Mouse (Mus musculus): ENCODE data around the gene Atl1. TPM values are rescaled to one million over a fixed set of nuclear protein-coding genes. Genes with fewer than 3 reads are reported as not detected.

Gene Atl1
- polyA plus RNA-seq, 1 experiment from 2014 or later: 3.5 TPM

- Histone ChIP-seq H3K4me3 (replicated peaks; ENCODE audit: low read depth, low read length) (no peak overlapping the region), H3K27me3 (ENCODE audit: insufficient read depth, low read length) (no peaks in the 10 kb centered on the region), H3K36me3 (ENCODE audit: insufficient read depth, low read length) (no peaks in the 10 kb centered on the region), H3K4me2 (ENCODE audit: low read length) (no peak overlapping the region), H3K9ac (ENCODE audit: low read depth, low read length) (no peak overlapping the region), H3K9me3 (replicated peaks; ENCODE audit: low read length) (no peaks in the 10 kb centered on the region), H3K27ac (no peak overlapping the region), H3K4me1 (replicated peaks; ENCODE audit: insufficient read depth, low read length) (no peaks in the 10 kb centered on the region)
- no peak for TF ChIP-seq CTCF (IDR thresholded peaks at IDR 0.05; ENCODE audit: low read depth)
- 68% methylated on average over 1 of the region's 1 CpGs for WGBS
- no peak for ATAC-seq (replicated peaks; ENCODE audit: low FRiP score, low read depth)
- DNase-seq (ENCODE audit: low spot score): no peak
Measured at GRCm38 (mm10) chr12:69922099-69922498, 29.7 kb downstream of the Atl1 start.

- Histone ChIP-seq H3K9me3 (replicated peaks; ENCODE audit: low read length) (no peaks in the 10 kb centered on the region), H3K27me3 (ENCODE audit: insufficient read depth, low read length) (no peaks in the 10 kb centered on the region), H3K27ac (no peak overlapping the region), H3K4me3 (replicated peaks; ENCODE audit: low read depth, low read length) (no peak overlapping the region), H3K9ac (ENCODE audit: low read depth, low read length) (no peak overlapping the region), H3K4me2 (ENCODE audit: low read length) (no peak overlapping the region), H3K4me1 (replicated peaks; ENCODE audit: insufficient read depth, low read length) (no peaks in the 10 kb centered on the region), H3K36me3 (ENCODE audit: insufficient read depth, low read length) (no peaks in the 10 kb centered on the region)
- DNase-seq (ENCODE audit: low spot score) (no peak), ATAC-seq (replicated peaks; ENCODE audit: low FRiP score, low read depth) (no peak)
- 84% methylated on average over 3 of the region's 3 CpGs for WGBS
- no peak for TF ChIP-seq CTCF (IDR thresholded peaks at IDR 0.05; ENCODE audit: low read depth)
Measured at GRCm38 (mm10) chr12:69923128-69923527, 30.7 kb downstream of the Atl1 start.

GRCm38 (mm10) chr12:69923603-69924002, 31.2 kb downstream of the Atl1 start:
- TF ChIP-seq CTCF (IDR thresholded peaks at IDR 0.05; ENCODE audit: low read depth): no peak
- Histone ChIP-seq H3K4me2 (ENCODE audit: low read length) (no peak overlapping the region), H3K9ac (ENCODE audit: low read depth, low read length) (no peak overlapping the region), H3K4me3 (replicated peaks; ENCODE audit: low read depth, low read length) (no peak overlapping the region), H3K27ac (no peak overlapping the region), H3K9me3 (replicated peaks; ENCODE audit: low read length) (no peaks in the 10 kb centered on the region), H3K27me3 (ENCODE audit: insufficient read depth, low read length) (no peaks in the 10 kb centered on the region), H3K4me1 (replicated peaks; ENCODE audit: insufficient read depth, low read length) (no peaks in the 10 kb centered on the region), H3K36me3 (ENCODE audit: insufficient read depth, low read length) (no peaks in the 10 kb centered on the region)
- DNase-seq (ENCODE audit: low spot score) (no peak), ATAC-seq (replicated peaks; ENCODE audit: low FRiP score, low read depth) (no peak)
- 75% methylated on average over 3 of the region's 3 CpGs for WGBS

GRCm38 (mm10) chr12:69924012-69924411, 31.6 kb downstream of the Atl1 start:
- DNase-seq (ENCODE audit: low spot score): peak; percentile 67
- Histone ChIP-seq H3K27ac (no peak overlapping the region), H3K9ac (ENCODE audit: low read depth, low read length) (no peak overlapping the region), H3K4me3 (replicated peaks; ENCODE audit: low read depth, low read length) (no peak overlapping the region), H3K4me1 (replicated peaks; ENCODE audit: insufficient read depth, low read length) (no peaks in the 10 kb centered on the region), H3K36me3 (ENCODE audit: insufficient read depth, low read length) (no peaks in the 10 kb centered on the region), H3K4me2 (ENCODE audit: low read length) (no peak overlapping the region), H3K9me3 (replicated peaks; ENCODE audit: low read length) (no peaks in the 10 kb centered on the region), H3K27me3 (ENCODE audit: insufficient read depth, low read length) (no peaks in the 10 kb centered on the region)
- TF ChIP-seq CTCF (IDR thresholded peaks at IDR 0.05; ENCODE audit: low read depth): peak; percentile 81
- WGBS: 11% methylated on average over 5 of the region's 5 CpGs
- ATAC-seq (replicated peaks; ENCODE audit: low FRiP score, low read depth): no peak

- ATAC-seq (replicated peaks; ENCODE audit: low FRiP score, low read depth) (no peak), DNase-seq (ENCODE audit: low spot score) (no peak)
- H3K4me2 ChIP-seq (ENCODE audit: low read length): no peak overlapping the region
- no peak overlapping the region for H3K4me3 ChIP-seq (replicated peaks; ENCODE audit: low read depth, low read length)
- H3K9me3 ChIP-seq (replicated peaks; ENCODE audit: low read length): no peaks in the 10 kb centered on the region
- H3K9ac ChIP-seq (ENCODE audit: low read depth, low read length): no peak overlapping the region
- no peaks in the 10 kb centered on the region for H3K36me3 ChIP-seq (ENCODE audit: insufficient read depth, low read length)
- H3K4me1 ChIP-seq (replicated peaks; ENCODE audit: insufficient read depth, low read length): no peaks in the 10 kb centered on the region
- H3K27ac ChIP-seq: no peak overlapping the region
- H3K27me3 ChIP-seq (ENCODE audit: insufficient read depth, low read length): no peaks in the 10 kb centered on the region
- TF ChIP-seq CTCF (IDR thresholded peaks at IDR 0.05; ENCODE audit: low read depth): no peak
- 62% methylated on average over 7 of the region's 7 CpGs for WGBS
Measured at GRCm38 (mm10) chr12:69926716-69927115, 34.3 kb downstream of the Atl1 start.

- H3K27me3 ChIP-seq (ENCODE audit: insufficient read depth, low read length): no peaks in the 10 kb centered on the region
- no peak overlapping the region for H3K4me2 ChIP-seq (ENCODE audit: low read length)
- 84% methylated on average over 5 of the region's 5 CpGs for WGBS
- H3K4me3 ChIP-seq (replicated peaks; ENCODE audit: low read depth, low read length): no peak overlapping the region
- H3K27ac ChIP-seq: no peak overlapping the region
- no peaks in the 10 kb centered on the region for H3K4me1 ChIP-seq (replicated peaks; ENCODE audit: insufficient read depth, low read length)
- DNase-seq (ENCODE audit: low spot score): no peak
- H3K9me3 ChIP-seq (replicated peaks; ENCODE audit: low read length): no peaks in the 10 kb centered on the region
- TF ChIP-seq CTCF (IDR thresholded peaks at IDR 0.05; ENCODE audit: low read depth): no peak
- H3K36me3 ChIP-seq (ENCODE audit: insufficient read depth, low read length): no peaks in the 10 kb centered on the region
- H3K9ac ChIP-seq (ENCODE audit: low read depth, low read length): no peak overlapping the region
- ATAC-seq (replicated peaks; ENCODE audit: low FRiP score, low read depth): no peak
Measured at GRCm38 (mm10) chr12:69937731-69938130, 45.3 kb downstream of the Atl1 start.

- no peak overlapping the region for H3K27ac ChIP-seq
- ATAC-seq (replicated peaks; ENCODE audit: low FRiP score, low read depth) (no peak), DNase-seq (ENCODE audit: low spot score) (no peak)
- no peaks in the 10 kb centered on the region for H3K27me3 ChIP-seq (ENCODE audit: insufficient read depth, low read length)
- no peak for TF ChIP-seq CTCF (IDR thresholded peaks at IDR 0.05; ENCODE audit: low read depth)
- H3K36me3 ChIP-seq (ENCODE audit: insufficient read depth, low read length): no peaks in the 10 kb centered on the region
- H3K9me3 ChIP-seq (replicated peaks; ENCODE audit: low read length): no peaks in the 10 kb centered on the region
- WGBS: 72% methylated on average over 2 of the region's 2 CpGs
- H3K4me2 ChIP-seq (ENCODE audit: low read length): no peak overlapping the region
- H3K9ac ChIP-seq (ENCODE audit: low read depth, low read length): no peak overlapping the region
- H3K4me1 ChIP-seq (replicated peaks; ENCODE audit: insufficient read depth, low read length): no peaks in the 10 kb centered on the region
- no peak overlapping the region for H3K4me3 ChIP-seq (replicated peaks; ENCODE audit: low read depth, low read length)
Measured at GRCm38 (mm10) chr12:69939291-69939690, 46.9 kb downstream of the Atl1 start.
